Mouse (Mus musculus): ENCODE data around the gene Gm49395.

- TF ChIP-seq POLR2AphosphoS5 (IDR thresholded peaks at IDR 0.05; ENCODE audit: insufficient replicate concordance, low read depth, low read length) (no peak), CTCF (IDR thresholded peaks at IDR 0.05; ENCODE audit: low read depth, low read length) (no peak), GATA1 (IDR thresholded peaks at IDR 0.05; ENCODE audit: borderline replicate concordance, low read length) (no peak), GATA2 (IDR thresholded peaks at IDR 0.05; ENCODE audit: borderline replicate concordance, low read depth, low read length) (no peak)
Observed at GRCm38 (mm10) chr13:115067324-115067967, 34.3 kb downstream of the Gm49395 start.
